Mouse (Mus musculus): ENCODE results near the gene Tpsab1. TPM values are rescaled to one million over a fixed set of nuclear protein-coding genes. Genes with fewer than 3 reads are reported as not detected.

Gene Tpsab1
- polyA plus RNA-seq (2017; shearing (Covaris generic)) = not detected

GRCm38 (mm10) chr17:25345462-25345861, at the start of gene Tpsab1:
TSS of gene Tpsab1 (minus strand) at chr17:25345562.
- no peak for ATAC-seq

DNA sequence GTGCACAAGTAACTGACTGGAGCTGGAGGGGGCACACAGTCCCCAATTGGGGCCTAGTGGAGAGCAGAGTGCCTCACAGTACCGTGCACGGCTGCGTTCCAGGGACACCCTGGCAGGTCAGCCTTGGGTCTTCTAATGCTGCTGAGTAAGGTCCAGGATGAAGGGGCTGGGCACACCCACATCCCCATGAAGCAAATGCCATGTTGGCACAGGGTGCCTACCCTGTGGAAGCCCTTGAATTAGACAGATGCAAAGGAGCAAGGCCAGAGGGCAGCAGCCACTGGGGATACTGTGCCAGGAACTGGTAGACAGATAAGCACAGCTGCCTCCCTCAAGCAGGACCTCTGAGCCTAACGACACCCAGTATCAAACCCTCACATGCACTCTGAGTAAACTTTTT, 49.2 kb upstream of the Tpsab1 start:
- no peak for ATAC-seq

GRCm38 (mm10) chr17:25374011-25374410, 28.6 kb upstream of the Tpsab1 start:
- no peak for ATAC-seq

DNA sequence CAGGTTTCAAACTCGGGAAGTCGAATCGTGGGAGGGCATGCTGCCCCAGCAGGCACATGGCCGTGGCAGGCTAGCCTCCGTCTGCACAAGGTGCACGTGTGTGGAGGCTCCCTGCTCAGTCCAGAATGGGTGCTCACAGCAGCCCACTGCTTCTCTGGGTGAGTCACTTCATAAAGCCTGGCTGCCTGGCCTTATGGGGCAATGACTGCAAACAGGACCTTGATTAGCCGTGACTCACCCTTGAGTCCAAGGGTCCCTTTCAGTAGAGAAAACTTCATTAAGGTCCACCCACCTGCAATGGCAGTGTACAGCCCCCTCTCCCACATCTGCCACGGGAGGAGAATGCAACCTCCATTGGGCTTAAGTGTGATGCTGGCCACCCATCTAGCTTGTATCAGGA, 27.1 kb upstream of the Tpsab1 start:
- no peak for ATAC-seq

DNA sequence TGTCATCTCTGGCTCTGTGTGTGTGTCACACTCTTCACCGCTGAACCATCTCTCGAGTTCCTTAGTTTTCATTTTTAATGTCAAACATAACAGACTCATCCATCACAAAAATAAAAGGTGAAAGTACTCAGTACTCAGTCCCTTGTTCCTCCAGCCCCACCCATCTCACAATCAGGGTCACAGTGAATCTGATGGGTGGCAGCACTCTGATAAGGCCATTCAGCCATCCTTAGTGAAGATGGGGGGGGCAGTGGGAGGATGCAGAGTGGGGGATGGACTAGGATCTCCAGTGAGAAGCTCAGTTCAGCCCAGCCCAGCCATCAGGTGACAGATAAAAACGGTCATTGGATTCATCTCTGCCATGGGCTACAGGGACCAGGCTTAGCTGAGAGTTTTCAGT, 23.6 kb upstream of the Tpsab1 start, which contains the start of gene Tpsg1:
Tpsg1 (plus strand) TSS at position 301 of the 400 bp plus-strand sequence.
- no peak for ATAC-seq

- no peak for ATAC-seq
Observed at GRCm38 (mm10) chr17:25366005-25366404, 20.6 kb upstream of the Tpsab1 start, which contains the start of gene Tpsb2. TSS of gene Tpsb2 (plus strand) at chr17:25366305.

DNA sequence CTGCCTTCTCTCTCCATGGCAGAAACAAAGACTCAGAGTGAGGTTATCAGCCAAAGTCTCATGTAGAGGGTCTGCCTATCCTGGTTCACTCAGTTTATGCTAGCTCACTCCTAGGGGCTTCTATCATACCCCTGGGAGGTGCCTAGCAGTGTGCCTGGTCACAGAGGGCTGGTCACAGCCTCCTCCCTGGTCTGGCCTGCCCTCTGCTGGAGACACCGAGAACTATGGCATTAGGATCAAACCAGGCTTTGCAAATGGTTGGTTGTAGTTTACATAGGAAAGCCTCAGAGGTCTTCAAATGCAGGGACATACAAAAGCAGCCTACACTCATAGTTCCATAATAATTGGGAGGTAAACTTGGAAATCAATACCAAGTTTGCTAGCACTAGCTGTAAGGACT, 18.4 kb upstream of the Tpsab1 start:
- no peak for ATAC-seq

- no peak for ATAC-seq
Observed at GRCm38 (mm10) chr17:25361291-25361690, 15.9 kb upstream of the Tpsab1 start.

GRCm38 (mm10) chr17:25341490-25341889, 3.9 kb downstream of the Tpsab1 start:
- ATAC-seq = no peak

- no peak for ATAC-seq
Observed at GRCm38 (mm10) chr17:25340003-25340402, 5.4 kb downstream of the Tpsab1 start.

- no peak for ATAC-seq
Observed at GRCm38 (mm10) chr17:25338218-25338617, 7.1 kb downstream of the Tpsab1 start.

DNA sequence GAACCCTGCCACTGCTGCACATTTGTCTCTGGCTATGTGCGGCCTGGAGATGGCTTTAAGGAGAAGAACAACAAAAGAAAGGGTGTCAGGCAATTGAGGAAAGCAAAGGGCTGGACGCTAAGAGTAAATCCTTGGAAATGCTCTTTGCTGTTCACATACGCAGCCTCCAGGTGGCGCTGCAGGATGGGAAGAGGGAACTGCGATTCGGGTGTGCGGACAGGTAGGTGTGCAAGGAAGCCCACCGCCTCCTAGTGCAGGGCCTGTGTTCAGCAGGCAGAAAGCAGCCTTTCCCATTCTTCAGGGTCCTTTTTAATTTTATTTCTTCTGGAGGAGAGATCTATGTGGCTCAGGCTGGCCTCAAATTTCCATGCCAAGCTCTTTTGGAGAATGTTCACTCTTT, 11.4 kb downstream of the Tpsab1 start:
- no peak for ATAC-seq

GRCm38 (mm10) chr17:25332321-25332720, 13.0 kb downstream of the Tpsab1 start:
- no peak for ATAC-seq

- no peak for ATAC-seq
Observed at GRCm38 (mm10) chr17:25322930-25323329, 22.4 kb downstream of the Tpsab1 start.

DNA sequence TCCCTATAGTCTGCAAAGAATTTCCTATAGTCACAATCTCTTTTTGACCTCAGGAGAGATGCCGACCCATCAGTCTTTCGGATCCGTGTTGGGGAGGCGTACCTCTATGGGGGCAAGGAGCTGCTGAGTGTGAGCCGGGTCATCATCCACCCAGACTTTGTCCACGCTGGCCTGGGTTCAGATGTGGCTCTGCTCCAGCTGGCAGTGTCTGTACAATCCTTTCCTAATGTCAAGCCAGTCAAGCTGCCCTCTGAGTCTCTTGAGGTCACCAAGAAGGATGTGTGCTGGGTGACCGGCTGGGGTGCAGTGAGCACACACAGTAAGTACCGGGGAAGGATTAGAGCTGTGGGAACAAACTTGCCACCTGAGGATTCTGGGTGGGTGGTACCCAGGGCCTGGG, 24.5 kb downstream of the Tpsab1 start:
- no peak for ATAC-seq

GRCm38 (mm10) chr17:25318354-25318753, 27.0 kb downstream of the Tpsab1 start, which contains the start of gene Prss29:
TSS of gene Prss29 (plus strand) at chr17:25318654.
- ATAC-seq = no peak

GRCm38 (mm10) chr17:25308346-25308745, 37.0 kb downstream of the Tpsab1 start, which contains the start of gene Prss28:
TSS of gene Prss28 (plus strand) at chr17:25308646.
- ATAC-seq = no peak

DNA sequence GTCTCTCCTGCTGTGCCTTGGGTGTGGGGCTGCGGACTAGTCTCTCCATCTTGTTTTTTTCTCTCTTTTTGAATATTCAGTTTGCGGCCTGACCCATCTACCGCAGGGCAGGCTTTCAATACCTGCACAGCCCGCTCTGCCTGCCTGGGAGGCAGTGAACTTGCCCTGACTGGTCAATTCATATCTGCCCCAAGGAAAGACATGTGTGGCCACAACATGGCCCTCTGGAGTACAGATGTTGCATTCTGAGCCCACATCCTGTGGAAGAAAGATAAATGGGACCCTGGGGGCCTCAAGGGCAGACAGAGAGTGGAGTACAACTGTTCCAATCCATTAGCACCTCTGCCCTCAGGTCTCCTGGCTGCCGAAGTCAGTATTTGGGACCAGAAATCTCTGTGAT, 47.3 kb downstream of the Tpsab1 start, which contains the start of gene Prss34:
Prss34 (plus strand) TSS at position 301 of the 400 bp plus-strand sequence.
- ATAC-seq = no peak

DNA sequence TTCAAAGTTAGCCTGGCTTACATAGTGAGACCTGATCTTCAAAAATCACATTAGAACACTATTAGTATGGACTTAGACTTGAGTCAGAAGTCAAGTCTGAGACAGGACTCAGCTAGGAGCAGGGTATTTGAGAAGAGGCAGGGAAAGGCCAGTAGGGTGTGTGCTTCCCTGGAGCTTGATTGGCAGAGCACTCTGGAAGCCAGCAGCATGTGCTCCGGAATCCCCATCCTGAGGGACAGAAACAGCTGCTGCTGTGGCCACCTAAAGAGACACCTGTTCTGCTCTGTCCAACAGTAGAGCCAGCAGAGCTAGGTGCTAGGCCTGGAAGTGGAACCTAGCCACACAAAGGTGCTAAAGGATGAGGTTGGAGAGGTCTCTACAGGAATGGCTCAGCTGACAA, 51.3 kb downstream of the Tpsab1 start:
- ATAC-seq = no peak

DNA sequence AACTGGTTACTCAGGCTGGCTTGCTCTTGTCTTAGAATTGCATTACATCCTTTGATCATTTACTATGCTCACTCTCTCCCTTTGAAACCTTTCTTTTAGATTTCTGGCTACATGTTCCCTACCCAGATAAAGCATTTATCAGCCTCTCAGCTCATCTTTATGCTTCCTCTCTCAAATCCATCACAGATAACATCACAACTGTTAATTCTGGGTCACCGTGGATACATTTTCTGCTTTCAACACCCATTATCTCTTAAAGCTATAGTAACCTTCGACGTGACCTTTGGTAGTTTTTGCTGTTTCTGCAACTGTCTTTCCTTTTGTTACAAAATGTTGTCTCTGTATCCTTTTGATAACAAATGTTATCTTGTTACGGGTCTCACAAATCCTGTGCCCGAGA, 51.9 kb downstream of the Tpsab1 start:
- ATAC-seq = no peak

Other genes starting within 250 kb of the Tpsab1 start
- gene Telo2, start 229.6 kb downstream of the Tpsab1 start, polyA plus RNA-seq (2017; shearing (Covaris generic)) = 10 to 100 TPM; 16.8 to 18.7 TPM
- gene Ptx4, start 224.8 kb downstream of the Tpsab1 start, polyA plus RNA-seq (2017; shearing (Covaris generic)) = not detected
- gene Clcn7, start 212.2 kb downstream of the Tpsab1 start, polyA plus RNA-seq (2017; shearing (Covaris generic)) = 10 to 100 TPM; 15.4 to 16.8 TPM
- not detected for gene Ccdc154, start 183.1 kb downstream of the Tpsab1 start, polyA plus RNA-seq (2017; shearing (Covaris generic))
- not detected for gene Gm38655, start 170.1 kb downstream of the Tpsab1 start, polyA plus RNA-seq (2017; shearing (Covaris generic))
- gene BC003965, start 161.0 kb downstream of the Tpsab1 start, polyA plus RNA-seq (2017; shearing (Covaris generic)) = 10 to 100 TPM; 13.1 to 14.3 TPM
- gene Unkl, start 157.2 kb downstream of the Tpsab1 start, polyA plus RNA-seq (2017; shearing (Covaris generic)) = 10 to 100 TPM; 14.4 to 20.2 TPM
- 10 to 100 TPM; 44.3 to 57.7 TPM for gene Gnptg, start 105.4 kb downstream of the Tpsab1 start, polyA plus RNA-seq (2017; shearing (Covaris generic))
- 10 to 100 TPM; 27.7 to 32.1 TPM for gene Tsr3, start 105.4 kb downstream of the Tpsab1 start, polyA plus RNA-seq (2017; shearing (Covaris generic))
- 1 to 10 TPM; 1.4 to 8.5 TPM for gene Baiap3, start 89.2 kb downstream of the Tpsab1 start, polyA plus RNA-seq (2017; shearing (Covaris generic))
- gene Ube2i, start 70.9 kb downstream of the Tpsab1 start, polyA plus RNA-seq (2017; shearing (Covaris generic)) = 100 to 1,000 TPM; 368 to 405 TPM
- not detected for gene Prss34, start 47.2 kb downstream of the Tpsab1 start, polyA plus RNA-seq (2017; shearing (Covaris generic))
- not detected for gene Prss28, start 36.9 kb downstream of the Tpsab1 start, polyA plus RNA-seq (2017; shearing (Covaris generic))
- gene Prss29, start 26.9 kb downstream of the Tpsab1 start, polyA plus RNA-seq (2017; shearing (Covaris generic)) = not detected
- gene Tpsb2, start 20.7 kb upstream of the Tpsab1 start, polyA plus RNA-seq (2017; shearing (Covaris generic)) = not detected
- not detected for gene Tpsg1, start 23.7 kb upstream of the Tpsab1 start, polyA plus RNA-seq (2017; shearing (Covaris generic))
- not detected for gene Cacna1h, start 88.2 kb upstream of the Tpsab1 start, polyA plus RNA-seq (2017; shearing (Covaris generic))
- gene Tekt4, start 109.1 kb upstream of the Tpsab1 start, polyA plus RNA-seq (2017; shearing (Covaris generic)) = not detected
- gene Sstr5, start 151.7 kb upstream of the Tpsab1 start, polyA plus RNA-seq (2017; shearing (Covaris generic)) = not detected
- under 1 TPM in 1 of 2 experiments, not detected in 1; 0.25 TPM for gene Sox8, start 225.1 kb upstream of the Tpsab1 start, polyA plus RNA-seq (2017; shearing (Covaris generic))
- 10 to 100 TPM; 12.1 to 16.7 TPM for gene Lmf1, start 233.5 kb upstream of the Tpsab1 start, polyA plus RNA-seq (2017; shearing (Covaris generic))

All from activated CD4-positive, CD25-positive, alpha-beta regulatory T cell, adult 4 months (primary cell).